Mouse (Mus musculus): Measurements from ENCODE around the gene Dach1.

- TF ChIP-seq EP300 (IDR thresholded peaks at IDR 0.05; ENCODE audit: low read depth) = no peak
- TF ChIP-seq CTCF (IDR thresholded peaks at IDR 0.05; ENCODE audit: low read depth) = no peak
These were observed 13.7 kb downstream of the Dach1 start for GRCm38 (mm10) chr14:98155725-98156392.

All from liver, embryonic 14.5 days (tissue).